Mouse (Mus musculus) heart, embryonic 15.5 days (tissue): Measurements from ENCODE around the gene Ethe1. TPM values are rescaled to one million over a fixed set of nuclear protein-coding genes. Genes with fewer than 3 reads are reported as not detected.
"Not testable (repeated sequence)": the region's sequence is repeated elsewhere in the genome, so short reads cannot be mapped to it uniquely, and the experiment has no call there.

ENCODE experiments used
- ATAC-seq: fragments of 200-750 bp; cut with Nextera tagmentation; replicated peaks from 2 replicates; pipeline ENCODE4 v1.8.0; 2017; ENCODE audit warnings: low read depth, moderate TSS enrichment; ENCODE audit not compliant: insufficient number of reproducible peaks, insufficient read depth, low FRiP score
- H3K27ac ChIP-seq: fragments of 300-500 bp; sonication (generic); 2 replicates; pipeline ENCODE4 v1.5.1; 2015; ENCODE audit warnings: mild to moderate bottlenecking, inconsistent platforms
- H3K27me3 ChIP-seq: fragments of 300-500 bp; sonication (generic); 2 replicates; pipeline ENCODE4 v1.6.1; 2015; ENCODE audit warnings: inconsistent platforms
- H3K36me3 ChIP-seq: fragments of 300-500 bp; sonication (generic); 2 replicates; pipeline ENCODE4 v1.6.1; 2015; ENCODE audit warnings: mild to moderate bottlenecking, inconsistent platforms
- H3K4me1 ChIP-seq: fragments of 300-500 bp; sonication (generic); replicated peaks from 2 replicates; pipeline ENCODE4 v1.6.1; 2015; ENCODE audit warnings: inconsistent platforms
- H3K4me2 ChIP-seq: fragments of 300-500 bp; sonication (generic); 2 replicates; pipeline ENCODE4 v1.6.1; 2015; ENCODE audit warnings: inconsistent platforms, mild to moderate bottlenecking, moderate library complexity
- H3K4me3 ChIP-seq: fragments of 300-500 bp; sonication (generic); 2 replicates; pipeline ENCODE4 v1.5.1; 2015; ENCODE audit warnings: mild to moderate bottlenecking, inconsistent platforms
- H3K9ac ChIP-seq: fragments of 300-500 bp; sonication (generic); 2 replicates; pipeline ENCODE4 v1.6.1; 2015; ENCODE audit warnings: mild to moderate bottlenecking, inconsistent platforms
- H3K9me3 ChIP-seq: fragments of 300-500 bp; sonication (generic); replicated peaks from 2 replicates; pipeline ENCODE4 v1.6.1; 2016; ENCODE audit warnings: inconsistent platforms
- WGBS: fragments of 180-500 bp; shearing (Covaris S2); methylation state at CpG from one replicate; pipeline ENCODE4 v1.1.7; 2015; ENCODE audit warnings: mixed read lengths; 5-methylcytosine and 5-hydroxymethylcytosine counted together
- polyA plus RNA-seq: library from polyadenylated mRNA; unstranded; fragments of >200 nt; fragmentation: Nextera tagmentation; extraction: Ambion mirVana; gene quantifications from 2 replicates; pipeline ENCODE4 v1.2.1, GENCODE M21; 2015

Ethe1 gene
- polyA plus RNA-seq, 1 experiment from 2014 or later, result 20.5 TPM

- H3K4me3 ChIP-seq, result no peak overlapping the region
- no peaks in the 10 kb centered on the region for H3K9me3 ChIP-seq
- 56% methylated on average over 13 of the region's 13 CpGs for WGBS
- ATAC-seq, result no peak
- H3K4me2 ChIP-seq, result no peak overlapping the region
- H3K36me3 ChIP-seq, result no peaks in the 10 kb centered on the region
- H3K4me1 ChIP-seq, result peaks cover 23% of the 10 kb centered on the region
- H3K27me3 ChIP-seq, result peaks cover 45% of the 10 kb centered on the region
- no peak overlapping the region for H3K9ac ChIP-seq
- no peak overlapping the region for H3K27ac ChIP-seq
Observed at GRCm38 (mm10) chr7:24614816-24615215, 27.5 kb downstream of the Ethe1 start.

GRCm38 (mm10) chr7:24617763-24618162 lies 30.4 kb downstream of the Ethe1 start:
- ATAC-seq, result no peak
- Histone ChIP-seq H3K4me1 (peaks cover 1% of the 10 kb centered on the region; the same call in 1 of the 2 replicates), H3K9me3 (no peaks in the 10 kb centered on the region), H3K4me2 (no peak overlapping the region), H3K9ac (no peak overlapping the region), H3K27ac (no peak overlapping the region), H3K36me3 (no peaks in the 10 kb centered on the region), H3K4me3 (no peak overlapping the region), H3K27me3 (peaks cover 17% of the 10 kb centered on the region)
- WGBS, result 71% methylated on average over 8 of the region's 8 CpGs

- not testable (repeated sequence) for H3K27ac ChIP-seq, ATAC-seq, H3K9ac ChIP-seq, H3K4me2 ChIP-seq, H3K9me3 ChIP-seq, H3K4me1 ChIP-seq, H3K36me3 ChIP-seq, H3K4me3 ChIP-seq
- 86% methylated on average over 8 of the region's 8 CpGs for WGBS
- H3K27me3 ChIP-seq, result peaks cover 10% of the 10 kb centered on the region
Observed at GRCm38 (mm10) chr7:24618374-24618773, 31.0 kb downstream of the Ethe1 start.

- H3K9ac ChIP-seq, result no peak overlapping the region
- H3K4me2 ChIP-seq, result no peak overlapping the region
- 55% methylated on average over 13 of the region's 13 CpGs for WGBS
- H3K27me3 ChIP-seq, result peaks cover 7% of the 10 kb centered on the region; the same call in 1 of the 2 replicates
- no peaks in the 10 kb centered on the region for H3K4me1 ChIP-seq
- H3K4me3 ChIP-seq, result no peak overlapping the region
- no peak overlapping the region for H3K27ac ChIP-seq
- no peaks in the 10 kb centered on the region for H3K36me3 ChIP-seq
- ATAC-seq, result no peak
- H3K9me3 ChIP-seq, result no peaks in the 10 kb centered on the region
Observed at GRCm38 (mm10) chr7:24619671-24620397, 32.5 kb downstream of the Ethe1 start.

- WGBS, result 77% methylated on average over 3 of the region's 3 CpGs
- Histone ChIP-seq H3K27me3 (0 out of 2 replicates have a peak, but pooled peaks cover 5% of the 10 kb centered on the region), H3K36me3 (no peaks in the 10 kb centered on the region), H3K4me2 (no peak overlapping the region), H3K9ac (no peak overlapping the region), H3K4me3 (no peak overlapping the region), H3K9me3 (no peaks in the 10 kb centered on the region), H3K4me1 (no peaks in the 10 kb centered on the region), H3K27ac (no peak overlapping the region)
- no peak for ATAC-seq
Observed at GRCm38 (mm10) chr7:24621193-24621592, 33.9 kb downstream of the Ethe1 start.

GRCm38 (mm10) chr7:24622967-24623366 lies 35.6 kb downstream of the Ethe1 start:
- H3K4me2 ChIP-seq, result no peak overlapping the region
- 0 out of 2 replicates have a peak, but pooled peaks cover 5% of the 10 kb centered on the region for H3K27me3 ChIP-seq
- no peak overlapping the region for H3K9ac ChIP-seq
- H3K4me1 ChIP-seq, result no peaks in the 10 kb centered on the region
- H3K4me3 ChIP-seq, result no peak overlapping the region
- no peaks in the 10 kb centered on the region for H3K36me3 ChIP-seq
- no peaks in the 10 kb centered on the region for H3K9me3 ChIP-seq
- H3K27ac ChIP-seq, result no peak overlapping the region
- ATAC-seq, result no peak
- WGBS, result 76% methylated on average over 6 of the region's 6 CpGs

- Histone ChIP-seq H3K27ac (0 out of 2 replicates have a peak overlapping the region, but pooled peaks have one; percentile 33), H3K4me3 (peak overlapping the region; percentile 40), H3K4me2 (peak overlapping the region; percentile 69), H3K36me3 (no peaks in the 10 kb centered on the region), H3K9me3 (no peaks in the 10 kb centered on the region), H3K4me1 (peaks cover 5% of the 10 kb centered on the region), H3K27me3 (no peaks in the 10 kb centered on the region), H3K9ac (peak overlapping the region; percentile 49)
- 8% methylated on average over 33 of the region's 33 CpGs for WGBS
- ATAC-seq, result peak; percentile 87
Observed at GRCm38 (mm10) chr7:24628685-24629610, 41.6 kb downstream of the Ethe1 start.

- no peak overlapping the region for H3K4me3 ChIP-seq
- no peak overlapping the region for H3K9ac ChIP-seq
- H3K4me1 ChIP-seq, result peaks cover 5% of the 10 kb centered on the region
- no peaks in the 10 kb centered on the region for H3K36me3 ChIP-seq
- no peak overlapping the region for H3K27ac ChIP-seq
- H3K27me3 ChIP-seq, result peaks cover 4% of the 10 kb centered on the region; the same call in 1 of the 2 replicates
- H3K9me3 ChIP-seq, result no peaks in the 10 kb centered on the region
- ATAC-seq, result no peak
- no peak overlapping the region for H3K4me2 ChIP-seq
- 75% methylated on average over 4 of the region's 4 CpGs for WGBS
Observed at GRCm38 (mm10) chr7:24629672-24630071, 42.3 kb downstream of the Ethe1 start.

- ATAC-seq, result no peak
- H3K9ac ChIP-seq, result no peak overlapping the region
- WGBS, result 80% methylated on average over 10 of the region's 10 CpGs
Observed at GRCm38 (mm10) chr7:24630116-24630880, 43.0 kb downstream of the Ethe1 start.

GRCm38 (mm10) chr7:24636264-24636663 lies 48.9 kb downstream of the Ethe1 start, which contains the start of gene Lypd3:
TSS of gene Lypd3 (plus strand) at chr7:24636550.
- H3K9me3 ChIP-seq, result no peaks in the 10 kb centered on the region
- H3K36me3 ChIP-seq, result no peaks in the 10 kb centered on the region
- no peak within 1 kb of the TSS for H3K9ac ChIP-seq
- no peak within 1 kb of the TSS; the same call in 1 of the 2 replicates for H3K4me3 ChIP-seq
- no peak within 1 kb of the TSS for H3K4me2 ChIP-seq
- ATAC-seq, result no peak
- 20% methylated on average over 15 of the region's 15 CpGs for WGBS
- H3K27ac ChIP-seq, result no peak within 1 kb of the TSS
- peaks cover 67% of the 10 kb centered on the region for H3K27me3 ChIP-seq
- H3K4me1 ChIP-seq, result peaks cover 11% of the 10 kb centered on the region

More at GRCm38 (mm10) chr7:24630116-24630880, 43.0 kb downstream of the Ethe1 start:
- Histone ChIP-seq H3K4me1 (peaks cover 5% of the 10 kb centered on the region), H3K27ac (no peak overlapping the region), H3K36me3 (no peaks in the 10 kb centered on the region), H3K4me2 (no peak overlapping the region), H3K27me3 (peaks cover 8% of the 10 kb centered on the region; the same call in 1 of the 2 replicates), H3K9me3 (no peaks in the 10 kb centered on the region), H3K4me3 (no peak overlapping the region)
